7 mouse cellular contexts compared by ENCODE assay signal in genomic region chr4:147940576-147941044, GRCm38 (mm10). TPM values are rescaled to one million over a fixed set of nuclear protein-coding genes. Genes with fewer than 3 reads are reported as not detected.
A peak's percentile ranks its signal among the peaks of the same experiment; 100 is the strongest.
DNase-seq lines count a peak whose midpoint lies in the region; ATAC-seq and TF ChIP-seq lines count a peak whose summit lies in the region.

2510039O18Rik (plus strand) TSS chr4:147940895.

- 1% methylated on average over 31 of the region's 35 CpGs for WGBS in intestine, embryonic 16.5 days
- WGBS in midbrain, embryonic 12.5 days, result 2% methylated on average over 34 of the region's 35 CpGs
- WGBS in small intestine, adult 2 months, result 1% methylated on average over 35 of the region's 35 CpGs

- H3K4me1 ChIP-seq in intestine, embryonic 16.5 days (ENCODE audit: control insufficient read depth, insufficient read depth, low read length), result peaks cover 36% of the 10 kb centered on the region
- peaks cover 33% of the 10 kb centered on the region for H3K4me1 ChIP-seq in midbrain, embryonic 12.5 days
- H3K4me1 ChIP-seq in small intestine, adult 2 months (ENCODE audit: control insufficient read depth, insufficient read depth, insufficient read length, low read length), result peaks cover 25% of the 10 kb centered on the region

- ATAC-seq in intestine, embryonic 16.5 days, result peak; percentile 73
- ATAC-seq in midbrain, embryonic 12.5 days (ENCODE audit: low FRiP score, low read depth), result peak; percentile 75

- H3K9ac ChIP-seq in intestine, embryonic 16.5 days (ENCODE audit: low read depth, low read length), result peak within 1 kb of the TSS; percentile 87
- H3K9ac ChIP-seq in midbrain, embryonic 12.5 days (replicated peaks), result peak within 1 kb of the TSS; percentile 92

- H3K27ac ChIP-seq in intestine, embryonic 16.5 days (ENCODE audit: low read length), result peak within 1 kb of the TSS; percentile 79
- peak within 1 kb of the TSS; percentile 63 for H3K27ac ChIP-seq in midbrain, embryonic 12.5 days (replicated peaks)
- peak within 1 kb of the TSS; percentile 69 for H3K27ac ChIP-seq in small intestine, adult 2 months (ENCODE audit: insufficient read depth, low read depth, low read length)

- TF ChIP-seq CTCF in small intestine, adult 2 months (IDR thresholded peaks at IDR 0.05; ENCODE audit: extremely low read depth, insufficient read length, insufficient replicate concordance, low read depth, low read length), result no peak

- TF ChIP-seq POLR2A in small intestine, adult 2 months (IDR thresholded peaks at IDR 0.05; ENCODE audit: low read depth, low read length), result peak; percentile 93; the same call in 1 of the 2 replicates

- DNase-seq in adrenal gland, adult 8-10 months, result peak; percentile 81
- peak; percentile 90 for DNase-seq in embryo, embryonic 9.5 days (ENCODE audit: extremely low spot score)
- DNase-seq in gastrocnemius, postnatal 4 days (ENCODE audit: low spot score in 2 of 2), result peak; percentile 75 to 89
- peak; percentile 92 for DNase-seq in left cerebral cortex, postnatal 4 days

- peak within 1 kb of the TSS; percentile 93 for H3K4me3 ChIP-seq in intestine, embryonic 16.5 days (ENCODE audit: low read length)
- peak within 1 kb of the TSS; percentile 93 for H3K4me3 ChIP-seq in midbrain, embryonic 12.5 days
- peak within 1 kb of the TSS; percentile 88 for H3K4me3 ChIP-seq in small intestine, adult 2 months (ENCODE audit: low read depth, low read length)

- peaks cover 14% of the 10 kb centered on the region for H3K36me3 ChIP-seq in intestine, embryonic 16.5 days (ENCODE audit: control insufficient read depth, insufficient read depth, low read length)
- peaks cover 22% of the 10 kb centered on the region for H3K36me3 ChIP-seq in midbrain, embryonic 12.5 days
- peaks cover 18% of the 10 kb centered on the region for H3K36me3 ChIP-seq in small intestine, adult 2 months (ENCODE audit: control insufficient read depth, insufficient read depth, low read length)

- H3K4me2 ChIP-seq in intestine, embryonic 16.5 days (ENCODE audit: low read depth, low read length), result peak within 1 kb of the TSS; percentile 89
- H3K4me2 ChIP-seq in midbrain, embryonic 12.5 days (replicated peaks), result peak within 1 kb of the TSS; percentile 100

- intact Hi-C loops in left cerebral cortex, postnatal 4 days (cut with DNase I), result no loop called here

- no peaks in the 10 kb centered on the region for H3K9me3 ChIP-seq in intestine, embryonic 16.5 days (ENCODE audit: control insufficient read depth, low read length)
- no peaks in the 10 kb centered on the region for H3K9me3 ChIP-seq in midbrain, embryonic 12.5 days

- H3K27me3 ChIP-seq in intestine, embryonic 16.5 days (replicated peaks; ENCODE audit: control insufficient read depth, insufficient read depth, low read length), result no peaks in the 10 kb centered on the region
- H3K27me3 ChIP-seq in midbrain, embryonic 12.5 days, result 0 out of 2 replicates have a peak, but pooled peaks cover 10% of the 10 kb centered on the region
- H3K27me3 ChIP-seq in small intestine, adult 2 months (ENCODE audit: control insufficient read depth, insufficient read depth, low read length), result no peaks in the 10 kb centered on the region

RNA-seq across cellular contexts. Expression of gene 2510039O18Rik, which starts in this region (rescaled TPM):
- total RNA-seq in adrenal gland, adult 8-10 months (2022), result 10 to 100 TPM; 45.5 to 52.4 (median 47.4) TPM
- total RNA-seq in gastrocnemius, postnatal 4 days (2021), result 10 to 100 TPM; 37.7 to 37.8 TPM
- polyA plus RNA-seq in intestine, embryonic 16.5 days (2015; fragmentation: Nextera tagmentation; extraction: Ambion mirVana), result 4.5 and 11.3 TPM in 2 replicates
- total RNA-seq in left cerebral cortex, postnatal 4 days (2021), result 10 to 100 TPM; 31.0 to 31.7 TPM
- polyA plus RNA-seq in midbrain, embryonic 12.5 days (2016; fragmentation: Nextera tagmentation; extraction: Ambion mirVana), result 21.2 and 26.1 TPM in 2 replicates
- polyA plus RNA-seq in small intestine, adult 2 months (2012; rRNA removed), result 97.5 and 209 TPM in 2 replicates

Comparison
In these comparisons a context has a peak if more than half of its experiments do, and no peak if none do; other contexts are left out.
1. Peak in every context shown above with its lines: DNase-seq, ATAC-seq, H3K4me3 ChIP-seq and H3K27ac ChIP-seq.